Mouse (Mus musculus) bone marrow, adult 2 months (tissue): ENCODE results near the gene Gm8439. TPM values are rescaled to one million over a fixed set of nuclear protein-coding genes. Genes with fewer than 3 reads are reported as not detected.

Source experiments
- H3K27ac ChIP-seq: fragments of 200-500 bp; 2 replicates; pipeline ENCODE4 v1.5.1; 2012; ENCODE audit warnings: low read depth, mild to moderate bottlenecking, control low read depth, inconsistent platforms, low read length; ENCODE audit not compliant: control insufficient read depth, poor library complexity, insufficient read depth
- H3K4me1 ChIP-seq: fragments of 200-500 bp; 2 replicates; pipeline ENCODE4 v1.6.1; 2011; ENCODE audit warnings: low read length; ENCODE audit not compliant: control insufficient read depth, insufficient read depth
- H3K4me3 ChIP-seq: fragments of 200-500 bp; replicated peaks from 2 replicates; pipeline ENCODE3; 2011; ENCODE audit warnings: mild to moderate bottlenecking, low read depth, low read length, control low read depth; ENCODE audit not compliant: control insufficient read depth
- CTCF ChIP-seq: fragments of 200-500 bp; IDR thresholded peaks from 2 replicates; pipeline ENCODE4 v1.5.1; 2011; ENCODE audit warnings: low read length, control low read depth; ENCODE audit not compliant: control insufficient read depth, insufficient read depth
- POLR2A ChIP-seq: fragments of 200-500 bp; IDR thresholded peaks from 2 replicates; pipeline ENCODE4 v1.6.1; 2011; ENCODE audit warnings: low read depth, mild to moderate bottlenecking, control low read depth, low read length, borderline replicate concordance; ENCODE audit not compliant: control insufficient read depth
- WGBS: fragments of 180-500 bp; shearing (Covaris S2); methylation state at CpG from one replicate; pipeline ENCODE4 v1.1.7; 2018; 5-methylcytosine and 5-hydroxymethylcytosine counted together
- polyA plus RNA-seq: library from polyadenylated mRNA; stranded (reverse); fragments of >200 nt; gene quantifications from 2 replicates; pipeline ENCODE4 v1.2.4, GENCODE M21; 2011; ENCODE audit warnings: low replicate concordance; ENCODE audit not compliant: missing spikeins, insufficient read depth, insufficient read length

The Gm8439 gene
- polyA plus RNA-seq, 1 experiment = not detected

DNA sequence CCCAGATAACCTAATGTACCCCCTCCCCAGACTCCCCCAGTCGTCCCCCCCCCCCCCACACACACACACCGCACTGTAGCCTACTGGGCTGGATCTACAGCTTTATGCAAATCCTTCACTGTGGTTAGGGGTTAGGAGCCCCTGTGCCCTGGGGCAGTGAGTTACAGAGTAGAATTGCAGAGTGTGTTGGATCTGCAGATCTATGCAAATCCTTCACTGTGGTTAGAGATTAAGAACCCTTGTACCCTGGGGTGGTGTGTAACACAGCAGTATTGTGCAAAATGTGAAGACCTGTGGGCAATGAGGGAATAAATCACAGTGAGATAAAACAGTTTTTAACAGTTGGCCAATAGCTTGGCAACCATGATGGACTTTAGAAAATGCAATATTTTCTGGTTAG lies 10.4 kb downstream of the Gm8439 start:
- no peak overlapping the region for H3K27ac ChIP-seq
- TF ChIP-seq CTCF (no peak), POLR2A (no peak)
- H3K4me3 ChIP-seq = no peak overlapping the region
- WGBS = 47% methylated on average over 2 of the region's 2 CpGs
- H3K4me1 ChIP-seq = no peaks in the 10 kb centered on the region

DNA sequence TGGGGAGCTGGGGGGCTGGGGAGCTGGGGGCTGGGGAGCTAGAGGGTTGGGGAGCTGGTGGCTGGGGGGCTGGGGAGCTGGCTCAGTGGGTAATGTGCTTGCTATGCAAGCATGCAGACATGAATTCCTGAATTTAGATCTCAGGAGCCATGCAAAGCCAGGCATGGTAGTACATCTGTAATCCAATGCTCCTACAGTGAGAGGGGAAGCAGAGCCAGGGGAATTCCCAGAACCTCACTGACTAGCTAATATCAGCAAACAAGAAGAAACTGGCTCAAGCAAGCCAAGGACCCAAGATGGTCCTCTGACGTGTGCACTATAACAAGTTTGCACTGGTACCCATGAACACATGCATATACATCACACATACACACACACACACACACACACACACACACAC lies 13.2 kb downstream of the Gm8439 start:
- 92% methylated on average over 1 of the region's 1 CpGs for WGBS
- Histone ChIP-seq H3K27ac (no peak overlapping the region), H3K4me3 (no peak overlapping the region), H3K4me1 (no peaks in the 10 kb centered on the region)
- TF ChIP-seq POLR2A = no peak

DNA sequence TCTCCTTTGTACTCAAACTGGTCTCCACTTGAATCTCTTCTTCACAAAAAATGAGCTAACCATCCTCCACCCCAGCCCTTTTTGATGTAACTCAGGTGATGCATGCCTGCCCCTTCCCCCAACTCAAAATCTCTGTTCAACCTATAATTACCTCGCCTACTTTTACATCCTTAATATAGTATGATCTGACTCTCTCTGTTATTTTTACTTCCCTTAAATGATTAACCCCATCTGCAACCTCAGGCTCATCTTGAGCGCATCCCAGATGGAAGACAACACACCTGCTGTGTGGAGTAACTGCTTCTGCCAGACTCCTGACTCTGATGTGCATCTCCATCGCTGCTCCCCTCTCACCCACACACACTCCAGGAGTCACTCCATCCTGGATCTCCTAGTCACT lies 14.1 kb downstream of the Gm8439 start:
- H3K4me1 ChIP-seq = no peaks in the 10 kb centered on the region
- H3K27ac ChIP-seq = no peak overlapping the region
- 68% methylated on average over 3 of the region's 3 CpGs for WGBS
- H3K4me3 ChIP-seq = no peak overlapping the region
- TF ChIP-seq POLR2A (no peak), CTCF (no peak)

DNA sequence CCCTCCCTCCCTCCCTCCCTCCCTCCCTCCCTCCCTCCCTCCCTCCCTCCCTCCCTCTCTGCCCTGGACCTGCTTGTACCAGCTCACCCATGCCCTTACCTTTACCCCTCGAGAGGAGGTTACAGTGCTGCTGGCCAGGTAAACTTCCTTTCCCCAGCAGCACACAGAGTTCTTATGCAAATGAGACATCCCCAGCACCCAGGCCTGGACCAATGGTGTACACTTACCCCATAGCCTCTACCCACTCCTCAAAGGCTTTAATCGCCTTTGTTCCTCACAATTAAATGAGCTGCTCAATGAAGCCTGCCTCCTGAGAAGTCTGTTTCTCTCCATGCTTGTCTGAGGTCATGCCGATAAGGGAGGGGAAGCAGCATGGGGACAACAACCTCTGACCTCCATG lies 18.4 kb downstream of the Gm8439 start:
- WGBS = 77% methylated on average over 3 of the region's 3 CpGs
- H3K4me3 ChIP-seq = no peak overlapping the region

DNA sequence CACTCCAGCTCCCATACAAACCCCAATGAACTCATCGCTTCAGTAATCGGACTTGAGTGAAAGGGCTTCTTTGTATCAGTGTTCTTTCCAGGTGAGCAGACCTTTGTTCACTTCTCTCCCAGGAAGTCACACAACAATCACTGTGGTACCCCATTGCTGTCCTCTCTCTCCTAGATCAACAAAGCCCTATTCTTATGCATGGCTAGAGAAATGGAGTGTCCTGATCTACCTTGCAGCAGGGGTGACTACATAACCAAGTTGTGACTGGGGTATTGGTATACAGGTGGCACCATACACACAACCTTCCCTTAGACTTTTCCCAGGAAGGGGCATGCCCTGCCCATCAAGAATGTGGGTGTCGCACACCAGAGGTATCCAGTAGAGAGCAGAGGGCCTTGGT lies 22.5 kb downstream of the Gm8439 start:
- TF ChIP-seq POLR2A (no peak), CTCF (no peak)
- H3K27ac ChIP-seq = no peak overlapping the region
- no peaks in the 10 kb centered on the region; the same call in 1 of the 2 replicates for H3K4me1 ChIP-seq
- 89% methylated on average over 3 of the region's 3 CpGs for WGBS
- H3K4me3 ChIP-seq = no peak overlapping the region

More for the DNA sequence above, 18.4 kb downstream of the Gm8439 start:
- H3K27ac ChIP-seq = no peak overlapping the region
- TF ChIP-seq POLR2A = no peak
- TF ChIP-seq CTCF = no peak
- H3K4me1 ChIP-seq = no peaks in the 10 kb centered on the region

DNA sequence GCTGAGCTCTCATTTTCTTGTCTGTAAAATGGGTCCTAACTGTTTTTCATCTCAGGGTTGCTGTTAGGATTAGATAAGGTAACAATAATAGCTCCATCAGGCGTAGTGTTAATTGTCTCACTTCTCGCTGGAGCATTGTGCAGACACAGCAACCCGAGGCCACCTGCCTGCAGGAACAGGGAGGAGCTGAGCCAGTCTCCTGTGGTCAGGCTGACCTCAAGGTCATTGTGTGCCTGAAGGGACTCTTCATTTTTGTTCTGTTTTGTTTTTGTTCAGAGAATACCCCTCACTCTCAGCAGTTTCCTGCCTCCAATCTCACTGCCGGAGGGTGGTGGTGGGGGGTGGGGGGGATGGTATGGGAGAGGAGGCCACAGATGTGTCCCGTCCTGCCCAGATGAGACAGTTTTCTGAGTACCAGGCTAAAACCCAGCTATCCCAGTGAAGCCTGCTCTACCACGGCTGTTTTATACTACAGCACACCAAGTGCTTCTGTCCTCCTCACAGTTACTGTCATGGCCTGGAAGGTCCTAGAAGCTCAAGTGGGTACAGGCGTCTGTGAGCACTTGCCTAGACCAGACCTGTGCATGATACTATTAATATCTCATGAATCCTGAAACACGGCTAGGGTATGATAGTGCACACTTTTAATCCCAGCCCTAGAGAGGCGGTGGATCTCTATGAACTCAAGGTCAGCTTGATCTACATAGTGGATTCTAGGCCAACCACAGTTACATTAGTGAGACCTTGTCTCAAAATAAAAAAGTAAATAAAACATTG lies 23.9 kb downstream of the Gm8439 start:
- 40% methylated on average over 9 of the region's 9 CpGs for WGBS
- no peak overlapping the region for H3K4me3 ChIP-seq
- no peak overlapping the region for H3K27ac ChIP-seq
- TF ChIP-seq POLR2A (no peak), CTCF (no peak)
- no peaks in the 10 kb centered on the region; the same call in 1 of the 2 replicates for H3K4me1 ChIP-seq

DNA sequence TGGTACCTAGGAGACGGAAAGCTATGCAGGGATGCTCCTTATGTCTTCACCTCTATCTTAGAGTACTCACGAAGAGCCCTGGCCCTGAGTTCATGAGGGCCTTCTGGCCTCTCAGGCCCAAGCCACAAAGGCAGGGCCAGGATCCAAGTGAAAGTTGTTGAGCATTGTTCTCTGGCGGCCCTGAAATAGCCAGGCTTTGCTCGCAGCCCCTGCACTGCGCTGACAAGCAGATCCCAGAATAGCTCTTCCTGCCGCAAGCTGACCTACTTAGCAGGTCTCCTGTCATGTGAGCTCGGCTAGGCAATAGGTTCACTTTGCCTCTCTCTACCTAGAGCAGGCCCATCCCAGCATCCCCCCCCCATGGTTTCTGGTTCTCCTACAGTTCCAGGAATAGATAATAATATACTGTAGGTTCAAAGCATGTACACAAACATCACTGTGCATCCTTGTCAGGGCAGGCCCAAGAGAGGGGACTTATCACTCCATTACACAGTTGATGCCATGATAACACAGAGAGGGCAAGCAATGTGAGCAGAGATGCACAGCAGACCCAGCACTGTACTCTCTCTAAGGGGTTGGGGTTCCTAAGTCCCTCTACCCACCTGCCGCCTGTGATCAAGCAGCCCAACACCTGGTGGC lies 25.3 kb downstream of the Gm8439 start:
- no peak for TF ChIP-seq CTCF
- no peak for TF ChIP-seq POLR2A
- Histone ChIP-seq H3K4me1 (no peaks in the 10 kb centered on the region; the same call in 1 of the 2 replicates), H3K4me3 (no peak overlapping the region), H3K27ac (no peak overlapping the region)
- WGBS = 44% methylated on average over 8 of the region's 8 CpGs

DNA sequence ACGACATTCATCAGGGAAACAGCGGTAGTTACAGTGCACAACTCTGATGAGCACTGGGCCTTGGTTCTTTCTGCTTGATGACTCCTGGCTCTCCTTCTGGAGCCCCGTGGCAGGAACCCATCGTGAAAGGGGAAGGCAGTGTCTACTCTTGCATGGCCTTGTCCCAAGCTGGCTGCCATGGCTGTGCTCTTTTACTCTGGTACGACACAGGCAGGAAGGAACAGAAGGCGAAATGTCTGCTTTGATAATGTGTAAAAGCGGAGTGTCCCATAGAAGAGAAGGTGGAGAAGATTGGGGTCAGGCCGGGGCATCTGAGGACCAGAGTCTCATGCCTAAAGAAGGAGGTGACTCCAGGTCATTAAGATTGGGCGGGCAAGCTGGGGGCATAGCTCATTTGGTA lies 26.1 kb downstream of the Gm8439 start:
- no peak overlapping the region for H3K27ac ChIP-seq
- H3K4me3 ChIP-seq = no peak overlapping the region
- H3K4me1 ChIP-seq = no peaks in the 10 kb centered on the region; the same call in 1 of the 2 replicates

More for the DNA sequence above, 26.1 kb downstream of the Gm8439 start:
- TF ChIP-seq POLR2A = no peak
- TF ChIP-seq CTCF = no peak
- 62% methylated on average over 9 of the region's 9 CpGs for WGBS
